Mouse (Mus musculus) stomach, postnatal 0 days (tissue): Measurements from ENCODE around the gene D8Ertd738e.
"Not testable (repeated sequence)": the region's sequence is repeated elsewhere in the genome, so short reads cannot be mapped to it uniquely, and the experiment has no call there.

Experiments used
- CTCF ChIP-seq: IDR thresholded peaks from 2 replicates; pipeline ENCODE4 v1.5.1; 2016; ENCODE audit warnings: antibody characterized with exemption, low read depth, mild to moderate bottlenecking, moderate library complexity
- EP300 ChIP-seq: optimal IDR thresholded peaks from 2 replicates; pipeline ENCODE3; 2016; ENCODE audit warnings: antibody characterized with exemption

DNA sequence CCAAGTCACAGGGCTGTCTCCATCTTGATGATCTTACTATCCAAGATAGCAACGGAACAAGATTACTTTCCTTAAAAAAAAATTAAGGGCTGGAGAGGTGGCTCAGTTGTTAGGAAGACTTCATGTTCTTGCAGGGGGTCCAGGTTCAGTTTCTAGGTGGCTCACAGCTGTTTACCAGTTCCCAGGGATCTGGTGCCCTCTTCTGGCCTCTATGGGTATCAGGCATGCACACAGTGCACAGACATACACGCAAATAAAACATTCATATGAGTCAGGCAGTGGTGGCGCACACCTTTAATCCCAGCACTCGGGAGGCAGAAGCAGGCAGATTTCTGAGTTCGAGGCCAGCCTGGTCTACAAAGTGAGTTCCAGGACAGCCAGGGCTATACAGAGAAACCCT, 36.1 kb upstream of the D8Ertd738e start:
- TF ChIP-seq CTCF, result peak; percentile 74
- TF ChIP-seq EP300, result not testable (repeated sequence)
